Mouse (Mus musculus) neural tube, embryonic 12.5 days (tissue): ENCODE measurements around the gene H2-Aa. TPM values are rescaled to one million over a fixed set of nuclear protein-coding genes. Genes with fewer than 3 reads are reported as not detected.

ENCODE experiments used
- ATAC-seq: fragments of 200-750 bp; cut with Nextera tagmentation; 2 replicates; pipeline ENCODE4 v1.8.0; 2017; ENCODE audit warnings: low read depth, mild to moderate bottlenecking, moderate TSS enrichment, moderate library complexity; ENCODE audit not compliant: low FRiP score
- H3K27ac ChIP-seq: fragments of 300-500 bp; sonication (generic); 2 replicates; pipeline ENCODE4 v1.5.1; 2016
- H3K27me3 ChIP-seq: fragments of 300-500 bp; sonication (generic); replicated peaks from 2 replicates; pipeline ENCODE4 v1.6.1; 2016; ENCODE audit warnings: mild to moderate bottlenecking
- H3K36me3 ChIP-seq: fragments of 300-500 bp; sonication (generic); 2 replicates; pipeline ENCODE4 v1.6.1; 2016; ENCODE audit warnings: mild to moderate bottlenecking
- H3K4me1 ChIP-seq: fragments of 300-500 bp; sonication (generic); 2 replicates; pipeline ENCODE4 v1.6.1; 2016
- H3K4me2 ChIP-seq: fragments of 300-500 bp; sonication (generic); replicated peaks from 2 replicates; pipeline ENCODE4 v1.6.1; 2016; ENCODE audit warnings: mild to moderate bottlenecking
- H3K4me3 ChIP-seq: fragments of 300-500 bp; sonication (generic); 2 replicates; pipeline ENCODE4 v1.5.1; 2016
- H3K9ac ChIP-seq: fragments of 300-500 bp; sonication (generic); 2 replicates; pipeline ENCODE4 v1.6.1; 2016; ENCODE audit warnings: mild to moderate bottlenecking
- H3K9me3 ChIP-seq: fragments of 300-500 bp; sonication (generic); 2 replicates; pipeline ENCODE4 v1.6.1; 2016; ENCODE audit warnings: mild to moderate bottlenecking
- WGBS: fragments of 180-500 bp; shearing (Covaris S2); methylation state at CpG from one replicate; pipeline ENCODE4 v1.1.7; 2016; 5-methylcytosine and 5-hydroxymethylcytosine counted together
- polyA plus RNA-seq: library from polyadenylated mRNA; unstranded; fragments of >200 nt; fragmentation: Nextera tagmentation; extraction: Ambion mirVana; gene quantifications from 2 replicates; pipeline ENCODE4 v1.2.1, GENCODE M21; 2016

Gene H2-Aa
- polyA plus RNA-seq, 1 experiment from 2014 or later, result 0.16 TPM

DNA sequence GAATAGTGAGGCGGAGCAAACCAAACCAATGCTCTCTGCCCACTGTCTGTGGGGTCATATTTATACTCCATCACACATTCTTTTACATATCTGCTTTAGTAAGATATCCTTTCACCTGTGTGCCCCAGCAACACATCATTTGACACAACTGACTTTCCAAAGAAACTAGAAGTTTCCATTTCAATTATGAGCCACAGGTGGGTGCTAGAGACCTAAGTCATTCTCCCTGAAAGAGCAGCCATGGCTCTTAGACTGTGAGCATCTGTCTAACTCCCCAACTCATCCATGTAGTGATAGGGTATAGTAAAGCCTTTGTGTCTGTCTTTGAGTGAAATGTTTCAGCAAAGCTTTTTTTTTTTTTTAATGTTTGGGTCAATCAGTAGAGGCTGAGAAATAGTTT is 15.5 kb downstream of the H2-Aa start:
- Histone ChIP-seq H3K27me3 (no peaks in the 10 kb centered on the region), H3K4me3 (no peak overlapping the region), H3K36me3 (no peaks in the 10 kb centered on the region), H3K9me3 (0 out of 2 replicates have a peak, but pooled peaks cover 3% of the 10 kb centered on the region), H3K4me2 (no peak overlapping the region), H3K27ac (no peak overlapping the region), H3K9ac (no peak overlapping the region), H3K4me1 (no peaks in the 10 kb centered on the region)
- WGBS, result 86% methylated on average over 1 of the region's 1 CpGs
- ATAC-seq, result no peak

DNA sequence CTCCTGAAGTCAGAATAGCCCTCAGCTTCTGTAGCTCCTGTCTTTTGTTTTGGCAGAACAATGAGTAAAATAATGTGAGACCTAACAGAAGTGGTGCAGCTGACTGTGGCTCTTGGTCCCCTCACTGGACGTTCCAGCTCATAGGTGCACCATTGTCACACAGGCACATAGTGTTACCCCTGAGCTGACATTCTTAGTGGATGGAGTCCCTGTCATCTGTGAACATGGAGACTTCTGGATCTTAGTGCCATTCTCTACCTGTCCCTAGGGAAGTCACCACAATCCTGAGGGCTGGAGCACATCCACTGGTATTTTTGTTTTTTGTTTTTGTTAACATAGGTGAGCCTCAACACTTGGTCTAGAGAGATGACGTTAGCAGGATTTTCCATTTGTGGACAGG is 16.7 kb downstream of the H2-Aa start:
- H3K27ac ChIP-seq, result no peak overlapping the region
- H3K9ac ChIP-seq, result no peak overlapping the region
- H3K4me2 ChIP-seq, result no peak overlapping the region
- ATAC-seq, result no peak
- no peak overlapping the region for H3K4me3 ChIP-seq
- 80% methylated on average over 2 of the region's 2 CpGs for WGBS
- H3K36me3 ChIP-seq, result no peaks in the 10 kb centered on the region
- H3K4me1 ChIP-seq, result no peaks in the 10 kb centered on the region
- no peaks in the 10 kb centered on the region for H3K9me3 ChIP-seq
- H3K27me3 ChIP-seq, result no peaks in the 10 kb centered on the region

DNA sequence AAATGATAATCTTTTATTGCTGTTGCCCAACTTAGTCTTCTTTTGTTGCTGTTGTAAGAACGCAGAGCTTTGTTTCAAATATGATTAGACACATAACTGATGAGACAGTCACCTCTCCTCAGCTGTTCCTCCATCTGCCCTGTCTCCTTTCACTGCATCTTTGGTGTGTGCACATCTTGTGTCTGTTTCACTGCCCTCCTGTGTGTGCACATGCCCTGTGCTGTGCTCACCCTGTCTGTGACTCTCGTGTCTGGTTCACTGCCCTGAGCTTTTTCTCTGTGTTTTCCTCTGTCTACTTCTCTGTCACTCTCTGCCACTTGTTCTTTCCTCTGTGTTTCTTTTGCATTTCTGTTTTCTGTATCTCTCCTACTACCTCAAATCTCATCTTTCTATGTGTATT is 17.4 kb downstream of the H2-Aa start:
- H3K4me1 ChIP-seq, result peaks cover 1% of the 10 kb centered on the region; the same call in 1 of the 2 replicates
- no peak overlapping the region for H3K4me2 ChIP-seq
- WGBS, result 86% methylated on average over 2 of the region's 2 CpGs
- H3K36me3 ChIP-seq, result no peaks in the 10 kb centered on the region
- H3K9ac ChIP-seq, result no peak overlapping the region
- H3K27ac ChIP-seq, result no peak overlapping the region
- no peak overlapping the region for H3K4me3 ChIP-seq
- no peak for ATAC-seq
- H3K27me3 ChIP-seq, result peaks cover 3% of the 10 kb centered on the region; the same call in 1 of the 2 replicates
- no peaks in the 10 kb centered on the region for H3K9me3 ChIP-seq

DNA sequence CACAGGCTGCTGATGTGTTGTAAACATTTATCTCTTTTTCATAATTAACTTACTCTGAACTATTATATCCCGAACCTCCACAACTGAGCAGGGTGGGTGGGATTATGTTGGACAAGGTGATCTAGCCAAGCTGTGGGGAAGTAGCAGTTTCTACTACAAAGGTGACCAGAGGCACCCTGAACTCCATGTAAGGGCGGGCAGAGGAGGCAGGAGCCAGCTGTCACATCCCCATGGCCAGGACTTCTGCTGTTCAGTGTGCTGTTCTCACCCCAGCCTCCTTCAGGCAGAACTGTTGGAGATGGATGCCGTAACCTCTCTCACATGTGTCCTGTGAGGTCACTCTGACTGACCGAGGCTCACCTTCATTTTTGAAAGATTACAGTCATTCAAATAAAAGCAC is 17.8 kb downstream of the H2-Aa start:
- Histone ChIP-seq H3K27ac (no peak overlapping the region), H3K4me2 (no peak overlapping the region), H3K4me1 (peaks cover 5% of the 10 kb centered on the region), H3K27me3 (peaks cover 8% of the 10 kb centered on the region), H3K4me3 (no peak overlapping the region), H3K9ac (no peak overlapping the region), H3K9me3 (no peaks in the 10 kb centered on the region), H3K36me3 (no peaks in the 10 kb centered on the region)
- WGBS, result 74% methylated on average over 4 of the region's 4 CpGs
- ATAC-seq, result no peak

DNA sequence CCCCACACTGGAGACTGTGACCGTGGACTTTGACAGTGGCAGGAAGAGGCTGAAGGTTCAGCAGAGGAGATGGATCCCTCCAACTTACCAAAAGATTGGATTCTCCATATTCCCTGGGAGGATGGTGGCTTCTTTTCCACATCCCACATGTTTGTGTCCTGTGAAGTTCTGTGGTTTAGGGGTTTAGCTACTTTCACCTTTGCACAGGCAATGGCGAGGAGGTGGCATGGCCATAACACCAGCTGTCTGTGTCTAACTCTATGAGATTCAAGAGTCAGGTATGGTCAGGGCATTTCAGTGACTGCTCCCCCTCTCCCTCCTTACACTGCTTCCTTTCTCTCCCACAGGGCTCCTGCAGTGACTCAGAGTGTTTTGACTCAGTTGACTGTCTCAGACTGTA is 18.9 kb downstream of the H2-Aa start:
- H3K9ac ChIP-seq, result no peak overlapping the region

DNA sequence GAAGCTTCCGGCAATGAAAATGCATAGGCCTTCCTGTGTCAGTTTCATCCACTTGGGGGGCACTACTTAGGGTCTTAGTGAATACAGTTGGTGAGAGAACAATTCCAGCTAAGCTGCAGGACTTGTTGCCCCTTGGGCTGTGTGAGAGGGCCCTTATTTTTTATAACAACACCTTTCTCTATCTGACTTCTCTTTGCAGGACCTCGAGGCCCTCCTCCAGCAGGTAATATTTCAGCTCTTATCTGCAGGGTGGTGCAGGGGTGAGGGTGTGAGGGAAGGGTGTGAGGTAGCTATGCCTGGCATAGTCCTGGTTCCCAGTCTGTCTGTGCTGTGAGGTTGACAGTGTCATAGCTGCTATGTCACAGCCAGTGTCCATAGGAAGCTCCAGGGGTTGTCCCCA is 19.4 kb downstream of the H2-Aa start:
- ATAC-seq, result no peak
- Histone ChIP-seq H3K36me3 (no peaks in the 10 kb centered on the region), H3K27me3 (peaks cover 16% of the 10 kb centered on the region), H3K9me3 (no peaks in the 10 kb centered on the region), H3K4me2 (no peak overlapping the region), H3K4me1 (peaks cover 19% of the 10 kb centered on the region), H3K27ac (no peak overlapping the region), H3K9ac (no peak overlapping the region), H3K4me3 (no peak overlapping the region)
- WGBS, result 74% methylated on average over 2 of the region's 2 CpGs

More for the DNA sequence above, 18.9 kb downstream of the H2-Aa start:
- 85% methylated on average over 2 of the region's 2 CpGs for WGBS
- no peaks in the 10 kb centered on the region for H3K9me3 ChIP-seq
- peaks cover 16% of the 10 kb centered on the region for H3K27me3 ChIP-seq
- H3K4me1 ChIP-seq, result peaks cover 14% of the 10 kb centered on the region
- no peak overlapping the region for H3K4me2 ChIP-seq
- no peak overlapping the region for H3K4me3 ChIP-seq
- no peak overlapping the region for H3K27ac ChIP-seq
- ATAC-seq, result no peak
- H3K36me3 ChIP-seq, result no peaks in the 10 kb centered on the region

DNA sequence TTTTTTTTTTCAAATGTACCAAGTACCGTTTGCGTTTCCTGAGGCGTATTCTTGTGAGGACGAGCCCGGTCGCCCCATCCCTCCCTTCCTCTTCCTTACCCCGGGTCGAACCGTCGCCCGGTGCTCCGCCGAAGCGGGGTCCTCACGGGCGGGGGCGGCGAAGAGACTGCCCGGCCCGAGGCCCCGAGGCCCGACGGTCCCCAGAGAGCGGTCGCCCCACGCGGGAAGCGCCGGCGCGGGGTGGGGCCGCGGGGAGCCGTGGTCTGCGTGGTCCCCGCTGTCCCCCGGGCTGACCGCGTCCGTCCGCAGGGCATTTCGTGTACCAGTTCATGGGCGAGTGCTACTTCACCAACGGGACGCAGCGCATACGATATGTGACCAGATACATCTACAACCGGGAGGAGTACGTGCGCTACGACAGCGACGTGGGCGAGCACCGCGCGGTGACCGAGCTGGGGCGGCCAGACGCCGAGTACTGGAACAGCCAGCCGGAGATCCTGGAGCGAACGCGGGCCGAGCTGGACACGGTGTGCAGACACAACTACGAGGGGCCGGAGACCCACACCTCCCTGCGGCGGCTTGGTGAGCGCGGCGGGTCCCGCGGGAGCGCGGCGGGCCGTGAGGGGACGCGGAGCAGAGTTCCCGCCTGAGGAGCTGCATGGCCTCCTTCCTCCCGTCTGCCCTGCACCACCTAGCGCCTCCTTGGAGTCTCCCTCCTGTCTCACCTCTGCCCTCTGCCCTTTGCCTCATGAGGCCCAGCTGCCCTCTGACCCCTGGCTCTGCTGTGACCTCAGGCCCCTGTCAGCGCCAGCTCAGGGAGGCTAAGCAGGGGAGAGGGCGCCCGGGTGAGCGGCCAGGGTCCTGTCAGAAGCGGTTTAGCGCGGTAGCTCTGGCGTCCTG is 22.9 kb downstream of the H2-Aa start:
- H3K36me3 ChIP-seq, result no peaks in the 10 kb centered on the region
- H3K4me3 ChIP-seq, result peak overlapping the region; percentile 51
- H3K9ac ChIP-seq, result peak overlapping the region; percentile 68
- no peak overlapping the region for H3K27ac ChIP-seq
- ATAC-seq, result no peak
- H3K9me3 ChIP-seq, result no peaks in the 10 kb centered on the region
- peaks cover 16% of the 10 kb centered on the region for H3K27me3 ChIP-seq
- H3K4me2 ChIP-seq, result peak overlapping the region; percentile 98
- peaks cover 20% of the 10 kb centered on the region for H3K4me1 ChIP-seq
- under 1% methylated on average over 93 of the region's 93 CpGs for WGBS

DNA sequence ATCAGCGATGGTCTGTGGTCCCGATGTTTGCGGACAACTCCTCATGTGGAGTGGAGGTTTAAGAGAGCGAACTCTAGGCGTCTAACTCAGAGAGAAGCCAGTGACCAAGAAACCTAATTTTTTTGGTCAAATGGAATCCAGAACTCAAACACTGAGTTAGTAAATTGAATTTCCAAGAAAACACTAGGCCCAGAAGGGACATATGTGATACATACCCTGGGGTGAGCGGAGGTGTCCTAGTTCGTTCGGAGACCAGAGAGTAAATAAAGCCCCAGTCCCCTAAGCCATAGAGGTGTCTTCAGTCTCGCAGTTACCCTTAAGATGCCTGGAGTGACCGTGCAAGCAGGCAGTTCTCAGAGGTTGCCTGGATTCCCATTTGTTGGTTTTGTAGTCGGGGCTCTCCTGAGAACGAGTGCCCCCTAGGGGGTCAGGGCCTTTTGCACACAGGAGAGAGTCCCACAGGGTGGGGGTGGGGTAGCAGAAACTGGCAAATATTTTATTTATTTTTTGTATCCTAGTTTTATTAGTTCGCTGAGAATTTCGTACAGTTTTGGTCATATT is 23.7 kb downstream of the H2-Aa start:
- H3K4me3 ChIP-seq, result peak overlapping the region; percentile 51
- H3K27me3 ChIP-seq, result peaks cover 16% of the 10 kb centered on the region
- peak overlapping the region; percentile 98 for H3K4me2 ChIP-seq
- ATAC-seq, result no peak
- no peak overlapping the region for H3K27ac ChIP-seq
- H3K36me3 ChIP-seq, result no peaks in the 10 kb centered on the region
- WGBS, result 5% methylated on average over 14 of the region's 14 CpGs
- H3K4me1 ChIP-seq, result peaks cover 20% of the 10 kb centered on the region
- no peak overlapping the region for H3K9ac ChIP-seq
- no peaks in the 10 kb centered on the region for H3K9me3 ChIP-seq

DNA sequence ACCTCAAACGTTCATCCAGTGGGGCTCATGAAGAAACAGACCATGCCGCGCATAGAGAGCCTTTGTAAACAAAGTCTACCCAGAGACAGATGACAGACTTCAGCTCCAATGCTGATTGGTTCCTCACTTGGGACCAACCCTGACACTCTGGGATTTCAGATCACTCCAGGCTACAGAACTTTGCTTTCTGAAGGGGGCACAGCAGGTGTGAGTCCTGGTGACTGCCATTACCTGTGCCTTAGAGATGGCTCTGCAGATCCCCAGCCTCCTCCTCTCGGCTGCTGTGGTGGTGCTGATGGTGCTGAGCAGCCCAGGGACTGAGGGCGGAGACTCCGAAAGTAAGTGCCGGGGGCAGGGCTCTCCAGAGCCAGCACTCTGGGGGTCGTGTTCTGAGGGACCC is 24.6 kb downstream of the H2-Aa start:
- Histone ChIP-seq H3K9ac (0 out of 2 replicates have a peak overlapping the region, but pooled peaks have one; percentile 33), H3K27me3 (peaks cover 16% of the 10 kb centered on the region), H3K36me3 (no peaks in the 10 kb centered on the region), H3K4me1 (peaks cover 20% of the 10 kb centered on the region), H3K9me3 (no peaks in the 10 kb centered on the region), H3K4me2 (peak overlapping the region; percentile 98), H3K4me3 (peak overlapping the region; percentile 41), H3K27ac (no peak overlapping the region)
- peak; percentile 71 for ATAC-seq
- WGBS, result under 1% methylated on average over 8 of the region's 8 CpGs

DNA sequence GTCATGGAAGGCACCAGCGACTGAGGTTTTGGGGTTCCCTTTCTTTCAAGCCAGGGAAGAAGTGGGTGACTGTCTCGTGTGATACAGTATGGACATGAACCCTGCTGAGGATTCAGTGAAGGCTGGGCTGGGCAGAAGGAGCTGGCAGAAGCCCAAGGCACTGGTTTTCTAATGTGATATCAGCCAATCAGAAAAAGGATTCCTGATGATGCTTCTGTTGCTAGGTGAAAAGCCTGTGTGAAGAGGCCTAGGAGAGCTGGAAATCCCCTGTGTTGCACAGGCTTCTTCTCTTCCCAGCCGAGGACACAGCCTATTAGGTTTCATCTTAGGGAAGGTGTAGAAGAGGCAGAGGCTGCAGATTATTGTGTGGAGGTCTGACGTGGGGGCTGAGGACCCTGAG is 26.1 kb downstream of the H2-Aa start:
- H3K9me3 ChIP-seq, result no peaks in the 10 kb centered on the region
- peaks cover 20% of the 10 kb centered on the region for H3K4me1 ChIP-seq
- H3K27me3 ChIP-seq, result peaks cover 16% of the 10 kb centered on the region
- WGBS, result 30% methylated on average over 4 of the region's 4 CpGs
- H3K36me3 ChIP-seq, result no peaks in the 10 kb centered on the region
- ATAC-seq, result peak; percentile 52
- no peak overlapping the region for H3K4me3 ChIP-seq
- no peak overlapping the region for H3K27ac ChIP-seq
- no peak overlapping the region for H3K9ac ChIP-seq
- H3K4me2 ChIP-seq, result no peak overlapping the region

DNA sequence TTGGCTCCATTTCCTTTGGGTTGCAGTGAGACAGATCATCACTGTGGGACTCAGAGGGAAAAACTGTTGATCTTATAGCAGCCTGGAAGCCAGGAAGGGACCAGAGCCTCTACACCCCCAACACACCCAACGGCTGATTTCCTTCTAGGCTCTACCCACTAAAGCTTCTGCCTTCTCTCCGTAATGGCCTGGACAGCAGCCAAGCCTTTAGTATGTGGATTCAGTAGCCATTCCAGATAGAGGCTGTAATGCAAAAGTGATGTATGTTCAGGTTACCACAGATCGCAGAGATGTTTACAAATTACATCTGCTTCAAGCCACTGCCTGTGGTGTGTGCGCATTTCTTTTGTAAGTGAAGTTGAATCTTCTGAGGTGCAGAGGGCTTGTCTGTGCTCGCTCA is 27.1 kb downstream of the H2-Aa start:
- WGBS, result 85% methylated on average over 5 of the region's 5 CpGs
- Histone ChIP-seq H3K4me3 (no peak overlapping the region), H3K27ac (no peak overlapping the region), H3K4me1 (peaks cover 20% of the 10 kb centered on the region), H3K9ac (no peak overlapping the region), H3K9me3 (no peaks in the 10 kb centered on the region), H3K36me3 (no peaks in the 10 kb centered on the region), H3K27me3 (peaks cover 15% of the 10 kb centered on the region), H3K4me2 (no peak overlapping the region)
- ATAC-seq, result no peak

DNA sequence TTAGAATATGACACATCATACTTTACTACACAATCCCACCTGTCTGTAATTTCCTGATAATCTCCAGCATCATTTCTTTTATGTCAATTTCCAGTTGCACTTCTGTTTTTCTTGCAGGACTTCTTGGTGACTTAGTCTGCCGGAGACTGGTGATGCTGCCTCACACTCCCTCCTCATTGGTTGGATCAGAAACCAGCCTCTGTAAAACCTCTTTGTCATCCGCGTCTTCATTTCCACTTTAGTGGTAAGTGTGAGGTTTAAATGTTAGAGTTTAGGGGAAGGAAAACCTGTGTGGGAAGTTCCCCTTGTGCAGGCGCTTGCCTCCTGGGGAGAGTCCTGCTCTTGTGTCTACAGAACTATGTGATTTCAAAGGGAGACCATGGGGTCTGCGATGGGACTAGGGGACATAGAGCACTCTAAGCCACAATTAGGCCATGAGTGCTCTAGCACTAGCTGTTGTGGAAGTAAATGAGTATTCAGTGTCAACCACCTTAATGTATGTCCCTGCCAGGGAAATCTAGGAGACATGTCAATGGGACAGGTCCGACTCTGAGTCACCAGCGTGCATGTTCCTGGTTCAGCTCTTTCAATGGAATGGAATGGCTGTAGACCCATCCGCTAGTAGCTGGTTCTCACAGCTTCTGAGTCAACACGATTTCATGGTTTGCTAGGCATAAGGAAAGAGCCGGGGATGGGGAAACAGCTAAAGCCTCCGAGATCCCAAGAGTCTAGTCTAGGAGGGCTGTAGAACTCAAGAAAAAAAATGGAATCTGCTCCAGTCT is 29.8 kb downstream of the H2-Aa start, which contains the start of gene H2-Ab1:
Gene H2-Ab1, plus strand, starts transcription at position 96 of the 782 bp plus-strand sequence.
- 74% methylated on average over 11 of the region's 11 CpGs for WGBS
- no peak within 1 kb of the TSS for H3K4me3 ChIP-seq
- H3K9me3 ChIP-seq, result no peaks in the 10 kb centered on the region
- no peak for ATAC-seq
- H3K27me3 ChIP-seq, result no peaks in the 10 kb centered on the region
- no peak within 1 kb of the TSS for H3K4me2 ChIP-seq
- H3K27ac ChIP-seq, result no peak within 1 kb of the TSS
- no peaks in the 10 kb centered on the region for H3K36me3 ChIP-seq
- no peak within 1 kb of the TSS for H3K9ac ChIP-seq
- no peaks in the 10 kb centered on the region for H3K4me1 ChIP-seq
